Mouse (Mus musculus) macrophage (primary cell): ENCODE measurements around the gene Efhd1. TPM values are rescaled to one million over a fixed set of nuclear protein-coding genes. Genes with fewer than 3 reads are reported as not detected.
A peak's percentile ranks its signal among the peaks of the same experiment; 100 is the strongest.

ENCODE experiments used
- H3K27ac ChIP-seq: fragments of 350-480 bp; formaldehyde crosslinking; 2 replicates; pipeline ENCODE4 v1.9.0; 2021
- H3K36me3 ChIP-seq: fragments of 350-480 bp; formaldehyde crosslinking; 2 replicates; pipeline ENCODE4 v1.9.0; 2021; ENCODE audit errors: inconsistent target
- H3K4me3 ChIP-seq: fragments of 350-480 bp; formaldehyde crosslinking; 2 replicates; pipeline ENCODE4 v1.9.0; 2021; ENCODE audit errors: inconsistent target
- H3K79me2 ChIP-seq: fragments of 350-480 bp; formaldehyde crosslinking; 2 replicates; pipeline ENCODE4 v1.9.0; 2021; ENCODE audit errors: inconsistent target
- WGBS: methylation state at CpG from one replicate; pipeline ENCODE4 v1.1.7; 2026; ENCODE audit warnings: inconsistent platforms; ENCODE audit not compliant: missing documents; 5-methylcytosine and 5-hydroxymethylcytosine counted together
- polyA plus RNA-seq: library from polyadenylated mRNA; stranded (reverse); fragments of 250-400 nt; gene quantifications from 3 replicates; pipeline ENCODE4 v1.2.4, GENCODE M21; 2018; ENCODE audit warnings: inconsistent platforms
- total RNA-seq, 78 experiments: library from RNA; depleted of rRNA; stranded (reverse); fragments of 250-400 nt; gene quantifications; 1 replicate in 9 of 78; 2 replicates in 24 of 78; 3 replicates in 43 of 78; 4 replicates in 2 of 78; pipeline ENCODE4 v1.2.4; 2018; ENCODE audit warnings: inconsistent platforms in 56 of 78

Gene Efhd1
- not detected for total RNA-seq (2018; cell fraction: chromatin; rRNA removed)
- total RNA-seq (2018; cell fraction: cytosol; rRNA removed), result under 1 TPM in 6 of 26 experiments, not detected in 20; 0.06 to 0.12 (median 0.09) TPM
- not detected for total RNA-seq (2018; cell fraction: nucleus; rRNA removed)
- polyA plus RNA-seq, result 0.13 TPM in 1 of 3 replicates, not detected in the others

- WGBS, result 2% methylated on average over 69 of the region's 70 CpGs
- no peak within 1 kb of the TSS for H3K27ac ChIP-seq
- no peak within 1 kb of the TSS for H3K4me3 ChIP-seq
- no peaks in the 10 kb centered on the region for H3K36me3 ChIP-seq
- H3K79me2 ChIP-seq, result no peaks in the 10 kb centered on the region
Observed at GRCm38 (mm10) chr1:87264134-87265006, at the start of gene Efhd1. Gene Efhd1 (plus strand): TSS chr1:87264363.

DNA sequence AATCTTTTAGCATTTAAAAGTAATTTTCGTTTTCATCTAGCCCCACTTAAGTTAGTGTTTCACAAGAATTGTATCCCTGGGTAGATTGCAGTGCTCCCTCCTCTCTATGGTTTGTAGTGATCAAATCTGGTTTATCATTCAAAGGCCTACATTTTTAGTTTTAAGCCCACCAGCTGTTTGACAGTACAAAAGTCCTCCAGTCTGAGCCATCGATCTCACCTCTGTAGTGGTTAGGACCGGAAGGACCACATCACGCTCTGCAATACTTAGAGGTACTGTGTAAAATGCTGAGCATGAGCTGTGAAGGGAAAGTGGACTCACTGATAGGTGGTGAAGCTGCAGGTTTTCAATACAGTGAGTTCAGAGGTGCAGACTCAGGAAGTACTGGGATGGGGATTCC, 49.4 kb upstream of the Efhd1 start:
- peak overlapping the region; percentile 61 for H3K27ac ChIP-seq
- WGBS, result 6% methylated on average over 4 of the region's 4 CpGs
- peaks cover 56% of the 10 kb centered on the region for H3K79me2 ChIP-seq
- peak overlapping the region; percentile 89 for H3K4me3 ChIP-seq
- peaks cover under 1% of the 10 kb centered on the region; the same call in 1 of the 2 replicates for H3K36me3 ChIP-seq

DNA sequence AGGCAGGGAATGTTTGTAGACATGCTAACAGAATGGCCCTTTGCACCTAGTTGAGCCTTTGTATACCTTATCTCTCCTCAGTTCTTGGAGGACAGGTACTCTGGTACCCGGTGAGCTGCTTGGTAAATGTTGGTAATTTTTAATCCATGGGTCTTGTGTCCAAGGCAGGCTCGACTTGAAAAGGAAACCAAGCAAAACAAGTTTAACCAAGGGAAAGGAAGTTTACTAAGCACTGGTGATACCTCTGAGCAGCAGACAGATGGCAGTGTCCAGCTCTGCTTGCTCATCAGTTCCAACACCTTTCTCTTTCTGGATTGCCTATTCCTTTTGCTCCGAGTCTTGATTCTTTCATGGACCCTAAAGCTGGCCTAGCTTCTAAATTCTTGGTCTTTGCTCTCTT, 46.2 kb upstream of the Efhd1 start:
- Histone ChIP-seq H3K27ac (no peak overlapping the region), H3K79me2 (peaks cover 70% of the 10 kb centered on the region), H3K4me3 (no peak overlapping the region), H3K36me3 (peaks cover 33% of the 10 kb centered on the region)
- 49% methylated on average over 3 of the region's 3 CpGs for WGBS

- no peak overlapping the region for H3K27ac ChIP-seq
- peaks cover 4% of the 10 kb centered on the region; the same call in 1 of the 2 replicates for H3K79me2 ChIP-seq
- WGBS, result 97% methylated on average over 8 of the region's 8 CpGs
- no peak overlapping the region for H3K4me3 ChIP-seq
- H3K36me3 ChIP-seq, result peaks cover 84% of the 10 kb centered on the region
Observed at GRCm38 (mm10) chr1:87225739-87226138, 38.4 kb upstream of the Efhd1 start.

DNA sequence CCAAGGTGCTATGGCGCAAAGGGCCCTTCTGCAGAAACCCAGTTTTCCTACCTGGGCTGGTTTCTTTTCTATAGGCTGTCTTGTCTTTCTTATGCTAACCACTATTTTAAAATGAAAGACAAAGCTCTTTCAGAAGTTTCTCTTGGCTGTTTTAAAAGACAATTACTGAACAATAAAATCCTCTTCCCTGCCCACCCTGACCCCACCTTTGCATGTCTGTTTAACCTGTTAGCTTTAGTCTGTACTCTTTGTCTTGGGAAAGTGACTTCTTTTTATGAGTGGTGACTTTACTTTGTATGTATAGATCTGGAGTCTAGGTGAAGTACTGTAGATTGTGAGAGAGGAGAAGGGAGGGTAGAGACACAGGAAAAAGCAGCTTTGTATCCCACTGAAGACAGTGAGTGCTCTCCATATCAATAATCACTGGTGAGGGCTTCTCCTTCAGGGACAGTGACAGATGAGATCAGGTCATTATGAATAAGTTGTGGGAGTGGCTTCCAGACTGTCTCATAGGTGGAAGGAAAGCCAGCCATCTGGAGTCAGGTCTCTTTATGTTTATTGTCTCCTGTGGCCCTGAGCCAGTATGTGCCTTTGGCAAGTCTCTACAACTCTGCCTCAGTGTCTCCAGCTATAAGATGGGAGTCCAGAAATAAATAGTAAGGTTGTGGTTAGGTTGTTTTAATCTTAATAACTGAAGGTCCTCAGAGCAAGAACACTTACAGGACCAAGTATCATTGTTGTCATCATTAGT, 37.6 kb upstream of the Efhd1 start:
- H3K4me3 ChIP-seq, result no peak overlapping the region
- H3K36me3 ChIP-seq, result peaks cover 84% of the 10 kb centered on the region
- no peaks in the 10 kb centered on the region; the same call in 1 of the 2 replicates for H3K79me2 ChIP-seq
- 100% methylated on average over 1 of the region's 1 CpGs for WGBS
- H3K27ac ChIP-seq, result no peak overlapping the region

DNA sequence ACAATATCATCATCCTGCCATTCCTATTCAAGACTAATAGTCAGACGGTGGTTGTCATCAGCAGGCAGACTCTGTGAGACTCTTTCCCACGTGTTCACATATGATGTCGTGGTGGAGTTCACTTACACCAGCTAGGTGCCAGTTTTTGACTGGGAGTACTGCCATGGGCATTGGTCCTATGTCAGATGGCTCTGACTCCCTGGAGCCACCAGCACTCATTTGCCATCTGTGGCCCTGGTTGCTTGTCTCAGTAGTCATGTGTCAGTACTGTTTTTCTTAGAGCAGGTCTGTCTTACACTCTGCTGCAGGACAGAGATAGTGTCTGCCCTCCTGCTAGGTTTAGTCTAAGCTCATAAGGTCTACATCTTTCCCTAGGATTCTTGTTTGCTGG, 37.0 kb upstream of the Efhd1 start:
- no peak overlapping the region for H3K4me3 ChIP-seq
- H3K27ac ChIP-seq, result no peak overlapping the region
- 91% methylated on average over 3 of the region's 3 CpGs for WGBS
- H3K79me2 ChIP-seq, result no peaks in the 10 kb centered on the region; the same call in 1 of the 2 replicates
- H3K36me3 ChIP-seq, result peaks cover 84% of the 10 kb centered on the region

DNA sequence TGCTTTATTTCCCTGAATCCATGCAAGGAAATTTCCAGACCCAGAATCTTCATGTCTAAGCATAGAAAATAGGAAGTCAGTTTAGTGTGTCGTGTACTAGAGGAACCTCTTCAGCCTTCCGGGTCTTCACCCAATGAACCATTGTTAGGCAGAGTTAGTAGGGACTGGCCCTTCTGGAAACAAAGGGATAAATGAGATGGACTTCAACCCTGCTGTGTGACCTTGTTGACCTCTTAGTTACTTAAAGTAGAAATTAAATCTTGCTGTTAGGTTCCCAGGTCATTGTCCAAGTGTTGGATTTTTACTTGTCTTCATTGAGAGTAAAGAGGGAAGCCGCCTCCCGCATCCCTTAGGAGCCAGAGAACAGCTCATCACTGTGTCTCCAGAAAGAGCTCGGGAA, 33.6 kb upstream of the Efhd1 start:
- no peaks in the 10 kb centered on the region for H3K79me2 ChIP-seq
- H3K27ac ChIP-seq, result no peak overlapping the region
- 90% methylated on average over 5 of the region's 5 CpGs for WGBS
- H3K36me3 ChIP-seq, result peaks cover 70% of the 10 kb centered on the region
- H3K4me3 ChIP-seq, result no peak overlapping the region

GRCm38 (mm10) chr1:87232197-87232596, 32.0 kb upstream of the Efhd1 start:
- Histone ChIP-seq H3K27ac (no peak overlapping the region), H3K4me3 (no peak overlapping the region), H3K36me3 (peaks cover 68% of the 10 kb centered on the region), H3K79me2 (no peaks in the 10 kb centered on the region)
- 98% methylated on average over 7 of the region's 7 CpGs for WGBS

- Histone ChIP-seq H3K4me3 (no peak overlapping the region), H3K36me3 (peaks cover 31% of the 10 kb centered on the region), H3K27ac (no peak overlapping the region), H3K79me2 (no peaks in the 10 kb centered on the region)
- WGBS, result 94% methylated on average over 6 of the region's 8 CpGs
Observed at GRCm38 (mm10) chr1:87239056-87239455, 25.1 kb upstream of the Efhd1 start.

GRCm38 (mm10) chr1:87243021-87243420, 21.1 kb upstream of the Efhd1 start:
- H3K79me2 ChIP-seq, result no peaks in the 10 kb centered on the region
- H3K4me3 ChIP-seq, result no peak overlapping the region
- WGBS, result 97% methylated on average over 7 of the region's 8 CpGs
- no peak overlapping the region for H3K27ac ChIP-seq
- H3K36me3 ChIP-seq, result peaks cover 8% of the 10 kb centered on the region

GRCm38 (mm10) chr1:87245430-87245829, 18.7 kb upstream of the Efhd1 start:
- H3K27ac ChIP-seq, result no peak overlapping the region
- no peak overlapping the region for H3K4me3 ChIP-seq
- H3K79me2 ChIP-seq, result no peaks in the 10 kb centered on the region
- WGBS, result 13% methylated on average over 1 of the region's 1 CpGs
- no peaks in the 10 kb centered on the region for H3K36me3 ChIP-seq

GRCm38 (mm10) chr1:87245929-87246815, 18.0 kb upstream of the Efhd1 start:
- WGBS, result 26% methylated on average over 22 of the region's 22 CpGs
- H3K4me3 ChIP-seq, result no peak overlapping the region
- no peaks in the 10 kb centered on the region for H3K79me2 ChIP-seq

GRCm38 (mm10) chr1:87252040-87252609, 12.0 kb upstream of the Efhd1 start:
- no peaks in the 10 kb centered on the region for H3K79me2 ChIP-seq
- no peaks in the 10 kb centered on the region for H3K36me3 ChIP-seq
- WGBS, result 91% methylated on average over 4 of the region's 5 CpGs
- no peak overlapping the region for H3K4me3 ChIP-seq
- no peak overlapping the region for H3K27ac ChIP-seq

More at GRCm38 (mm10) chr1:87245929-87246815, 18.0 kb upstream of the Efhd1 start:
- Histone ChIP-seq H3K36me3 (no peaks in the 10 kb centered on the region), H3K27ac (no peak overlapping the region)

DNA sequence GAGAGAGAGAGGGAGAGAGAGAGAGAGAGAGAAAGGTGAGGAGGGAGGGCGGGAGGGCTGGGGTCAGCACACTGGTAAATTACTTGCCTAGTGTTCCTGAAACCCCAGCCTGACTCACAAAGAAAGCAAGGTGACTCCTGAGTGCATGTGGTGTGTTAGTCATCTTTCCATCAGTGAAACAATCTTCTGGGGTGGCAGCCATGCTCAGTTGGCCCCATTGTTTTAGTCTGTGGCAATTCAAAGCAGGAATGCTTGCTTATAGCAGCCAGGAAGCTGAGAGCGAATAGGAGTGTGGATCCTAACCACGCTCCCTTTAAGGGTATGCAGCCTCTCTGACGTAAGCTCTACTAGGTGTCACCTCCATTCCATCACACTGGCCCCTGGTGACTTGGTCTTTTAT, 9.0 kb upstream of the Efhd1 start:
- H3K4me3 ChIP-seq, result no peak overlapping the region
- no peaks in the 10 kb centered on the region for H3K79me2 ChIP-seq
- H3K27ac ChIP-seq, result no peak overlapping the region
- H3K36me3 ChIP-seq, result no peaks in the 10 kb centered on the region
- 79% methylated on average over 4 of the region's 4 CpGs for WGBS
